Comparison of ENCODE assay signal across 8 mouse cellular contexts in genomic region chr5:9161456-9162041, GRCm38 (mm10). TPM values are rescaled to one million over a fixed set of nuclear protein-coding genes. Genes with fewer than 3 reads are reported as not detected.
DNase-seq lines count a peak whose midpoint lies in the region; ATAC-seq and TF ChIP-seq lines count a peak whose summit lies in the region.

Gene Dmtf1, minus strand, starts transcription at chr5:9161776.

- peak within 1 kb of the TSS; percentile 98 for H3K9ac ChIP-seq in ES-Bruce4 (ENCODE audit: low read depth, poor library complexity, severe bottlenecking)
- H3K9ac ChIP-seq in forebrain, embryonic 13.5 days = peak within 1 kb of the TSS; percentile 95
- H3K9ac ChIP-seq in liver, postnatal 0 days (replicated peaks) = peak within 1 kb of the TSS; percentile 96
- H3K9ac ChIP-seq in neural tube, embryonic 14.5 days (replicated peaks; ENCODE audit: low read depth, low read length) = peak within 1 kb of the TSS; percentile 93

- TF ChIP-seq CTCF in ES-Bruce4 (IDR thresholded peaks at IDR 0.05; ENCODE audit: low read depth, low read length) = no peak
- TF ChIP-seq CTCF in liver, postnatal 0 days (IDR thresholded peaks at IDR 0.05; ENCODE audit: low read depth) = no peak

- no peaks in the 10 kb centered on the region for H3K36me3 ChIP-seq in ES-Bruce4 (ENCODE audit: control insufficient read depth, insufficient read depth, low read length, poor library complexity, severe bottlenecking)
- peaks cover 4% of the 10 kb centered on the region; the same call in 1 of the 2 replicates for H3K36me3 ChIP-seq in forebrain, embryonic 13.5 days (ENCODE audit: poor library complexity, severe bottlenecking)
- no peaks in the 10 kb centered on the region for H3K36me3 ChIP-seq in liver, postnatal 0 days (replicated peaks; ENCODE audit: insufficient read depth, low read length)
- no peaks in the 10 kb centered on the region for H3K36me3 ChIP-seq in neural tube, embryonic 14.5 days (ENCODE audit: control insufficient read depth, insufficient read depth, low read length)

- TF ChIP-seq POLR2A in ES-Bruce4 (IDR thresholded peaks at IDR 0.05; ENCODE audit: insufficient read depth, low read length) = peak; percentile 99

- H3K27me3 ChIP-seq in ES-Bruce4 (ENCODE audit: control insufficient read depth, insufficient read depth, low read length, poor library complexity, severe bottlenecking) = no peaks in the 10 kb centered on the region
- no peaks in the 10 kb centered on the region for H3K27me3 ChIP-seq in forebrain, embryonic 13.5 days
- H3K27me3 ChIP-seq in liver, postnatal 0 days (ENCODE audit: insufficient read depth, low read length) = no peaks in the 10 kb centered on the region
- H3K27me3 ChIP-seq in neural tube, embryonic 14.5 days (ENCODE audit: control insufficient read depth, insufficient read depth, low read length) = no peaks in the 10 kb centered on the region

- TF ChIP-seq EP300 in ES-Bruce4 (IDR thresholded peaks at IDR 0.05; ENCODE audit: insufficient read depth, low read depth, low read length) = peak; percentile 56; the same call in 1 of the 2 replicates
- TF ChIP-seq EP300 in liver, postnatal 0 days (IDR thresholded peaks at IDR 0.05; ENCODE audit: low read depth) = no peak

- H3K27ac ChIP-seq in ES-Bruce4 (ENCODE audit: insufficient read depth, low read length) = peak within 1 kb of the TSS; percentile 86
- H3K27ac ChIP-seq in forebrain, embryonic 13.5 days = peak within 1 kb of the TSS; percentile 100
- H3K27ac ChIP-seq in liver, postnatal 0 days (ENCODE audit: low read depth) = peak within 1 kb of the TSS; percentile 98
- peak within 1 kb of the TSS; percentile 99 for H3K27ac ChIP-seq in neural tube, embryonic 14.5 days (ENCODE audit: low read depth, low read length)

- WGBS in forebrain, embryonic 13.5 days = under 1% methylated on average over 64 of the region's 64 CpGs
- under 1% methylated on average over 64 of the region's 64 CpGs for WGBS in large intestine, adult 2 months
- WGBS in liver, postnatal 0 days (ENCODE audit: insufficient replicate concordance) = 2% methylated on average over 62 of the region's 64 CpGs
- 1% methylated on average over 55 of the region's 64 CpGs for WGBS in neural tube, embryonic 14.5 days

- ATAC-seq in cerebellum, adult (ENCODE audit: insufficient number of reproducible peaks, low FRiP score, low TSS enrichment) = peak; percentile 95
- ATAC-seq in forebrain, embryonic 13.5 days = peak; percentile 95
- peak; percentile 97 for ATAC-seq in liver, postnatal 0 days
- ATAC-seq in neural tube, embryonic 14.5 days (ENCODE audit: low read depth) = peak; percentile 96

- DNase-seq in heart, postnatal 10 days = peak; percentile 89 to 92
- peak; percentile 82 for DNase-seq in large intestine, adult 2 months (ENCODE audit: low read depth, low spot score)
- peak; percentile 94 for DNase-seq in liver, postnatal 0 days
- DNase-seq in testis, postnatal 10 days (ENCODE audit: low spot score) = peak; percentile 92

- H3K4me2 ChIP-seq in forebrain, embryonic 13.5 days = peak within 1 kb of the TSS; percentile 73
- H3K4me2 ChIP-seq in liver, postnatal 0 days (ENCODE audit: low read depth, low read length) = peak within 1 kb of the TSS; percentile 87
- H3K4me2 ChIP-seq in neural tube, embryonic 14.5 days (ENCODE audit: low read depth, low read length) = peak within 1 kb of the TSS; percentile 53

- H3K4me1 ChIP-seq in ES-Bruce4 (ENCODE audit: control insufficient read depth, insufficient read depth, low read length) = peaks cover 4% of the 10 kb centered on the region
- H3K4me1 ChIP-seq in forebrain, embryonic 13.5 days = peaks cover 27% of the 10 kb centered on the region
- H3K4me1 ChIP-seq in liver, postnatal 0 days (ENCODE audit: insufficient read depth) = peaks cover 17% of the 10 kb centered on the region
- H3K4me1 ChIP-seq in neural tube, embryonic 14.5 days (ENCODE audit: control insufficient read depth, insufficient read depth, low read length) = peaks cover 14% of the 10 kb centered on the region; the same call in 1 of the 2 replicates

- intact Hi-C loops in heart, postnatal 10 days (cut with DNase I) = loop anchor here (2.0 kb wide), 2 partner anchors 61 to 165 kb away; partner anchors contain the start of genes Crot and Tmem243

- peak within 1 kb of the TSS; percentile 100 for H3K4me3 ChIP-seq in ES-Bruce4 (ENCODE audit: low read depth, low read length)
- peak within 1 kb of the TSS; percentile 90 for H3K4me3 ChIP-seq in forebrain, embryonic 13.5 days
- peak within 1 kb of the TSS; percentile 87 for H3K4me3 ChIP-seq in liver, postnatal 0 days (ENCODE audit: low read depth, low read length)
- H3K4me3 ChIP-seq in neural tube, embryonic 14.5 days (ENCODE audit: low read depth, low read length) = peak within 1 kb of the TSS; percentile 90

- H3K9me3 ChIP-seq in ES-Bruce4 (replicated peaks; ENCODE audit: control insufficient read depth, insufficient read depth, low read length, poor library complexity, severe bottlenecking) = no peaks in the 10 kb centered on the region
- H3K9me3 ChIP-seq in forebrain, embryonic 13.5 days (replicated peaks) = no peaks in the 10 kb centered on the region
- H3K9me3 ChIP-seq in liver, postnatal 0 days (ENCODE audit: low read length) = no peaks in the 10 kb centered on the region
- no peaks in the 10 kb centered on the region for H3K9me3 ChIP-seq in neural tube, embryonic 14.5 days (ENCODE audit: control insufficient read depth, low read length)

RNA-seq across cellular contexts. Expression of gene Dmtf1, which starts in this region (rescaled TPM):
- polyA plus RNA-seq in ES-Bruce4 (2011; ENCODE audit: insufficient read depth, insufficient read length, low read depth, missing spikeins) = 88.9 and 94.3 TPM in 2 replicates
- polyA plus RNA-seq in forebrain, embryonic 13.5 days (2015; fragmentation: Nextera tagmentation; extraction: Ambion mirVana) = 63.1 and 68.0 TPM in 2 replicates
- total RNA-seq in heart, postnatal 10 days (2021) = 10 to 100 TPM; 18.4 to 19.4 TPM
- polyA plus RNA-seq in large intestine, adult 2 months (2012; rRNA removed) = 5.5 and 9.9 TPM in 2 replicates
- 6.3 and 7.6 TPM in 2 replicates for polyA plus RNA-seq in liver, postnatal 0 days (2015; fragmentation: Nextera tagmentation; extraction: Ambion mirVana)
- polyA plus RNA-seq in neural tube, embryonic 14.5 days (2014; fragmentation: Nextera tagmentation; extraction: Ambion mirVana) = 68.6 and 77.9 TPM in 2 replicates

Comparison
In these comparisons a context has a peak if more than half of its experiments do, and no peak if none do; other contexts are left out.
1. Peak in every context shown above with its lines: DNase-seq, ATAC-seq, H3K4me3 ChIP-seq and H3K27ac ChIP-seq.